Mouse (Mus musculus): ENCODE results near the gene Fbxo2.
"Not testable (repeated sequence)": the region's sequence is repeated elsewhere in the genome, so short reads cannot be mapped to it uniquely, and the experiment has no call there.

Fbxo2 gene

DNA sequence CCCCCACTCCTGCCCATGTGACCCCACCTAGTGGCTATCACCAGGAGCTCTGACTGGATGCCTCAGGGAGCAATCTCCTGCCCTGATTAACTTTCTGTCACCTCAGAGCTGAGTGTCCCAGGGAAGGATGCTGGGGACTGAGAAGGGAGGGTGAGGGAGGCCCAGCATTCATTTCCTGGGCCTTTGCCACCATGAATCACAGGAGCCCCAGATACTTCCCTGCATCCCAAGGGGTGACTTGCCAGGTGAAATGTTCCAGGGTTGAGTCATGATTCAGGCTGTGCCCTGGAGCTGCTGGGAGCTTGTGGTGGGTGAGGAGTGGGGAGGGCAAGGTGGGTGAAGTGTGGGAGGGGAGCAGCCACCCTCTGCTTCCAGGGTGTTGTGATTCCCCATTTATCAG lies 17.3 kb downstream of the Fbxo2 start:
- DNase-seq: no peak

DNA sequence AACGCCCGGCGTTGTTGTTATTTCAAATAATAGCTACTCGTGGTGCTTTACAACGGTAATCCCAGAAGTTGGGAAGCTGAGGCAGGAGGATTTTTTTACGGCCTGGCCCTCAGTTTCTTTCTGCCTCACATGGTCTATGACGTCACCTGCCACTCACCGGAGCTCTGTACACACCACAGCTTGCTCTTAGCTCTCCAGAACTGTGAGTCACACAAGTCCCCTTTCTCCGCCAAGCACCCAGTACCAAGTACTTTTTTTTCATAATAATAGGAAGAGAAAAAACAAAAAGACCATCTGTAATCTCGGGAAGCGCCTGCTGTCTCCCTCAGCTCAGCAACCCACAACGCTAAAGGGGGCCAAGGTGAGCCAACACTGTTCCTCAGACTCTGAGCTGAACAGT lies 21.1 kb downstream of the Fbxo2 start:
- DNase-seq: no peak

DNA sequence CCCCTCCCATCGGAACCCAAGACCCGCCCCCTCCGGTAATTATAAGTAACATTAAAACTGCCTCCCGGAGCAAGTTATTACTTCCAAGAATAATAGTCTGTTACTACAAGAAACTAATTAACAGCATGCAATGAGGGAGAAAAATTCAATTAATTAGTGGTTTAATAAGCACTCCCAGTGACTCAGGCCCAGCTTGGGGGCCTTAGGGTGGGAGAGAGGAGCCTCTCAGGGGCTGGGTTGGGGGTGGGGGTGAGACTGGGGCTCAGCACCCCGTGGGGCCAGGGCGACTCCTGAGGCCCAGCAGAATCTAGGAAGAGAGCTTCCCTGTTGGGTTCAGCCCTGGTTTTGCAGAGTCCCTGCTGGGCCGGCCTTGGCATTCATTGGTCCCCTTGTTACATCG lies 21.9 kb downstream of the Fbxo2 start:
- no peak for DNase-seq

GRCm38 (mm10) chr4:148184564-148184963 lies 24.1 kb downstream of the Fbxo2 start:
- DNase-seq: no peak

GRCm38 (mm10) chr4:148185819-148186218 lies 25.4 kb downstream of the Fbxo2 start:
- no peak for DNase-seq

DNA sequence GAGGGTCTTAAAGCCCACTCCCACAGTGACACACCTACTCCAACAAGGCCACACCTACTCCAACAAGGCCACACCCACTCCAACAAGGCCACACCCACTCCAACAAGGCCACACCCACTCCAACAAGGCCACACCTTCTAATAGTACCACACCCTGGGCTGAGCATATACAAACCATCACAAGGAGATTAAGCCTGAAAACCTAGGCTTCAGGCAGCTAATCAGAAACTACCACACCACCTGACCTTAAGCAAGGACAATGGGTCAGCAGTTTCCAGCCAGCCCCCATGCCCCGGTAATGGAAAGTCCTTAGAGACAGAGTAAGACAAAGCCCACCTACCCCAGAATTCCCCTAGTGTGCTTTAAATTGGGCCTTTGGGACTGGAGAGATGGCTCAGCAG lies 28.3 kb downstream of the Fbxo2 start:
- DNase-seq: not testable (repeated sequence)

DNA sequence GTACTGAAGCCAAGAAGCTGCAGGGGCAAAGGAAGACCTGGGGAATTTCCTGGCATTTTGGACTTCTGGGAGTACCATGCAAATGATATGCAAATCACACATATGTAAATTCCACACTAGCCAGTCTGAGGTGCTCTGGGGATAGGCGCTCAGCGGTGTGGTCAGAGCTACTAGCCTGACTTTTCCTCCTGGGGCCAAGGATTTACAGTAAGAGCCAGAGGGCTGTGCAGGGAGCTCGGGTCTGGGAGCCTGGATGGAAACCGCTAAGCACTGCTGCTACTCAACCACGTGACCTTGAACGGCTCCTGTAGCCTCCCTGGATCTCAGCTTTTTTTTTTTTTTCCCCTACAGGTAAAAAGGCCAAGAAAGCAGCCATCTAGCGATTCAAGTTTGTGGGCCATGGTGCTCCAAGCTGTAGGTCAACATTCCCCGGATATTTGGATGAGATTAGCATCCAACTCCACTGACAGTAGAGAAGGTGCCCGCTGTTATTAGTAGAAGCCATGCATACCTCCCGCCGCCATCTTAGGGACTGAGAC lies 32.4 kb downstream of the Fbxo2 start:
- DNase-seq: no peak

GRCm38 (mm10) chr4:148194400-148194799 lies 34.0 kb downstream of the Fbxo2 start:
- no peak for DNase-seq

DNA sequence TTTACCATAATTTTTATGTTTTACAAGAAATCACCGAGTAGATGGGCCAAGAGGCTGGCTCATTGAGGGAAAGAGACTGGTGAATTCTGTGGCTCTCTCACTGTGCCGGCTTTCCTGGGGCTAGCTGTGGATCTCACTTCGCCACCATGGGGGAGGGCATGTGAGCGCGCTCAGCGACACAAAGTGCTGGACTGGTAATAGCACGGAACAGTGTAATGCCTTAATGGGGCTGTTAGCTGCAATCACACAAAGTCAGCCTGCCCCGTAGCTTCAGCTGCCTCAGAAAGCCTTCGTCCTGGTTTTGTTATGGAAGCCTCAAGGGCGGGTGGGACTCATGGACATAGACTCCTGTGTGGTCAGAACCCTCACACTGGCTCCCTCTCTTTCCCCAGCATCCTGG lies 38.3 kb downstream of the Fbxo2 start:
- DNase-seq: no peak

- no peak for DNase-seq
Measured at GRCm38 (mm10) chr4:148203557-148203956, 43.1 kb downstream of the Fbxo2 start.

DNA sequence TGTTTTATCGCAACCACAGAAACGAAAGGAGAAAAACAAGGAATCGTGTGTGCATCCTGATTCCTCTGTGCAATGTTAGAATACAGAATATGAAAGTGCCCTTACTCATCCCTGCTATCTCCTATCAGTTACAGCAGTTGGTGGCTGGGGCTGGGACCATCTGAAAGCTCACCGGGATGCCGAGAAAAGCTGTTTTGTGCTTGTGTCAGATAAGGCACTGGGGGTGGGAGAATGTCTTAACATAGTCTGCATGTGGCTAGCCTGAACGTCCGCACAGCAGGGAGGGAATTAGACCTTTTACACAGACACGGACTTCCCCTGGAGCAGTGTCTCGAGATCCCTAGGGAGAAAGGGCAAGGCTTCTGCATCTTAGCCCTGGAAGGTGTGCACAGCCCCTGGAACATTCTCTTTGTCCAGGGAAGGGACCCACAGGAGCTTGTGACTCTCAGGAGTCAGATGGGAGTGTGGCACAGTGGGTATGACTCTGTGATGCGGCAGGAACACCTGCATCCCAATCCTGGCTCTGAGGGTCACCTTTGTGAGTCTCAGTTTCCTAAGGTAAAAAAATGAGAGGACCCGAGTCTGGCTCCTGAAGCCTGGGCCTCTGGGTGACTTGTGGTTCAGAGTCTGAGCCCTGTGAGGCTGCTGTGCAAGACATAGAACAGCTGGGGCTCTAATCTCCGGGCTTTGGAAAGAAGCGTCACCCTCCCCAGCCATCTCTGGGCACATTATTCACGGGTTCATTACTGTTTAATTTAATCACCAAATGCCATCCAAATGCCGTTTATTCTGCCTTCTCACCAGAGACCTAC lies 43.8 kb downstream of the Fbxo2 start:
- no peak for DNase-seq

DNA sequence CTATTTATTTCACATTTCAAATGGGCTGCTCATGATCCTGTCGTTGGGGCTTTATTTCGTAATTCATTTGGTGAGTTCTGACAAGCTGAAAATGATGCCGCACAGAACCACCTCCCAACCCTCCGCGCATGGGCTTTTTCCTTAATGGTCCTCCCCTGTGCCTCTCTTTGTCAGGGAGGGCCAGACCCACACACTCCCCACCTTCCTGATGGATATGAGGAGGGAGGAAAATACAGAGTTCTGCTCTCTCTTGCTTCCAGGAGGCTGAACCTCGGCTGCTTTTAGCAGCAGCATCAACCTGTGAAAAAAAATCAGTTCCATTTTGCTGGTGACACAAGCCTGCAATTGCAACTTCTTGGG lies 44.4 kb downstream of the Fbxo2 start:
- no peak for DNase-seq

GRCm38 (mm10) chr4:148214460-148215136 lies 54.2 kb downstream of the Fbxo2 start:
- peak in 1 of 2 experiments; percentile 14 for DNase-seq

DNA sequence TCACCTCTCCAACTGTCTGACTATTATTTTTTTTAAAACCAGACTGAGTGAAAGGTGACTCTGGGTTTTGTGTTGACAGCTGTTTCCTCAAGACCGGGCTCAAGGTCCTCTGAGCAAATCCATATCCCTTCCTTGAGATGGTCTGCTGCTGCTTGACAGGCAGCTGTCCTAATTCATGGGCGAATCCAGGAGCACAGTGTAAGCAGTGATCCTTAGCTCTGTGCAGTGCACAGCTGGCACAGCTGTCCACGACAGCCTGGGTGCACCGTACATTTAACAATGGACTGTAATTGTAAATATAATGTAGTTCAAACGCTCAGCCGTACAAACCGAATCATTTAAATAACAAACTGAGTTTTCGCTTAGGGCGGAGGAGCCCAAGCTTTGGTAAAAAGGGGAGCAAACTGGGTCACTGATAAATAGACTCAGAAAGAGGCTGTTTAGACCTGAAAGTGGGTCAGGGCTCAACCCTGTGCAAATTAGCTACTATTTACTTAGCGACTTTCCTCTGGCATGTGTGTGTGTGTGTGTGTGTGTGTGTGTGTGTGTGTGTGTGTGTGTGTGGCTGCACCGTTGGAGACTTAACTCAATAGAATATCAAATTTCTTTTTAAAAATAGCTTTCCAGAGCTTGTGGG lies 55.0 kb downstream of the Fbxo2 start:
- DNase-seq: no peak
